Mouse (Mus musculus): Measurements from ENCODE around the gene Nup107.

DNA sequence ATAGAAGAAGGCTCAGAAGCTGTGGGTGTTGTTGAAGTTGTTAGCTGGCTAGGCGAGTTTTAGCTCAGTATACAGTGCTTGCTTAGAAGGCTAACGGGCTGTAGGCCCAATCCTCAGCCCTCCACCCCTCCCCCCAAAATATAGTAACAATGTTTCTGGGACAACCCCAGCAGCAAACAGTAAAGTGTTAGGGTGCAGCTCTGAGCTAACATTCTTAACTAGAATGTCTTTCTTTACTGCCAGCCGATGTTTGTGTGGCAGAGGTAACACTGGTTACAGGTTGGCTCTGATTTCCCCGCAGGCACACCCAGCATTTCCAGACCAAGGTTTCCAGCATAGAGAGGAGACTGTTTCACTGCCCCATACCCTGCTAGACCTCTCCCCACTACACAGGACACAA lies 48.6 kb downstream of the Nup107 start:
- TF ChIP-seq CTCF (IDR thresholded peaks at IDR 0.05; ENCODE audit: insufficient read depth, low read length) (no peak), POLR2A (IDR thresholded peaks at IDR 0.05; ENCODE audit: borderline replicate concordance, extremely low read depth, low read depth, low read length) (no peak)

All from lung, adult 2 months (tissue).